22 mouse cellular contexts compared by ENCODE assay signal in the genomic region with DNA sequence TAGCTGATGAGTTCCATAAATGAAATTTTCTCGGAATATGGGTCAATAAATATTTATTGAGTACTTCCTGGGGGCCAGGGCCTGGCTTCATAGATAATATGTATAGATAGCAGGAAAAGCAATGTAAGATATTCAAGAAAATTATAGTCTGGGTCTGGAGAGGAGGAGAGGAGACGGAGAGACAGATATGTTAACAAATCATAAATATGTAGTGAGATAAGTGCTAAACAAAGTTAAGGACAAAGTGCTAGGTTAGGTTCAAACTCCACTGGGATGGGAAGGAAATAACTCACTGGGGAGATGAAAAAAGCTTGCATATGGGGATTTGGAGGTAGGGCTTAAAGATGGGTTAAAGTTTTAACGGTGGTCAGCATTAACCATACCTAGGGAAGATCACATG.
"Had no signal": no experiment of that assay in that cellular context is flagged by ENCODE, and none has a peak within 500 bp of the region (broad histone marks: within the 10 kb centered on the region; RNA-seq: fewer than 3 reads in every experiment).

No protein-coding gene starts in this region.

- DNase-seq: kidney, adult 18-20 months; kidney, adult 9 months; kidney, postnatal 25 days; layer of hippocampus, adult 9-11 months; liver; lung, adult 2 months; right cerebral cortex, postnatal 25 days; spleen, adult 18-20 months; thymus, adult 18-20 months; thymus, postnatal 36 days had no signal

- H3K9me3 ChIP-seq: limb, embryonic 10.5 days; limb, embryonic 13.5 days; liver, embryonic 12.5 days; liver, embryonic 15.5 days; megakaryocyte, embryonic 14.5 days; midbrain, embryonic 10.5 days; midbrain, embryonic 13.5 days; neural tube, embryonic 13.5 days had no signal

- H3K9ac ChIP-seq: limb, embryonic 13.5 days; liver, embryonic 12.5 days; liver, embryonic 15.5 days; midbrain, embryonic 13.5 days; neural tube, embryonic 13.5 days had no signal

- H3K27ac ChIP-seq: kidney, postnatal 0 days; layer of hippocampus, adult 2 months; limb, embryonic 10.5 days; limb, embryonic 13.5 days; liver, embryonic 12.5 days; liver, embryonic 15.5 days; midbrain, embryonic 13.5 days; neural tube, embryonic 13.5 days had no signal

- H3K4me2 ChIP-seq: limb, embryonic 13.5 days; liver, embryonic 12.5 days; liver, embryonic 15.5 days; midbrain, embryonic 13.5 days; neural tube, embryonic 13.5 days had no signal

- H3K4me1 ChIP-seq: limb, embryonic 13.5 days; liver, embryonic 12.5 days; liver, embryonic 15.5 days; megakaryocyte, embryonic 14.5 days had no signal

- H3K27me3 ChIP-seq: liver, embryonic 12.5 days; liver, embryonic 15.5 days; megakaryocyte, embryonic 14.5 days; midbrain, embryonic 13.5 days; neural tube, embryonic 13.5 days had no signal

- H3K36me3 ChIP-seq: limb, embryonic 10.5 days; limb, embryonic 13.5 days; liver, embryonic 12.5 days; liver, embryonic 15.5 days; midbrain, embryonic 10.5 days; midbrain, embryonic 13.5 days; neural tube, embryonic 13.5 days had no signal

- ATAC-seq: liver, embryonic 12.5 days; midbrain, embryonic 16.5 days had no signal

- H3K4me3 ChIP-seq: layer of hippocampus, adult 2 months; limb, embryonic 10.5 days; limb, embryonic 13.5 days; liver, embryonic 12.5 days; liver, embryonic 15.5 days; megakaryocyte, embryonic 14.5 days; midbrain, embryonic 10.5 days; midbrain, embryonic 13.5 days; myocyte; neural tube, embryonic 13.5 days had no signal
